Mouse (Mus musculus) liver, postnatal 0 days (tissue): ENCODE measurements at regions not wholly inside any gene's neighbourhood (a gene's known extent, or its start where the extent isn't known, plus 50 kb on each side); places are given as distances from the start of the nearest gene placed in this dataset.

Experiments
- ATAC-seq: fragments of 200-750 bp; cut with Nextera tagmentation; 2 replicates; pipeline ENCODE4 v1.8.0; 2017; ENCODE audit warnings: mild to moderate bottlenecking, moderate library complexity
- DNase-seq: peaks from one replicate; pipeline ENCODE4 v3.0.0-alpha.2; 2016
- H3K27ac ChIP-seq: fragments of 300-500 bp; sonication (generic); 2 replicates; pipeline ENCODE4 v1.5.1; 2014; ENCODE audit warnings: antibody characterized with exemption, moderate library complexity, mild to moderate bottlenecking, low read depth
- H3K27me3 ChIP-seq: fragments of 300-500 bp; sonication (generic); 2 replicates; pipeline ENCODE4 v1.6.1; 2014; ENCODE audit warnings: low read length, control low read depth, mixed read lengths; ENCODE audit not compliant: insufficient read depth
- H3K36me3 ChIP-seq: fragments of 300-500 bp; sonication (generic); replicated peaks from 2 replicates; pipeline ENCODE4 v1.6.1; 2014; ENCODE audit warnings: mild to moderate bottlenecking, control low read depth, low read length, moderate library complexity, mixed read lengths; ENCODE audit not compliant: insufficient read depth
- H3K4me1 ChIP-seq: fragments of 300-500 bp; sonication (generic); 2 replicates; pipeline ENCODE4 v1.6.1; 2014; ENCODE audit warnings: antibody characterized with exemption, mild to moderate bottlenecking, control low read depth; ENCODE audit not compliant: insufficient read depth
- H3K4me2 ChIP-seq: fragments of 300-500 bp; sonication (generic); 2 replicates; pipeline ENCODE4 v1.6.1; 2014; ENCODE audit warnings: low read depth, mild to moderate bottlenecking, low read length, moderate library complexity, mixed read lengths
- H3K4me3 ChIP-seq: fragments of 300-500 bp; sonication (generic); 2 replicates; pipeline ENCODE4 v1.5.1; 2014; ENCODE audit warnings: low read depth, low read length
- H3K9ac ChIP-seq: fragments of 300-500 bp; sonication (generic); replicated peaks from 2 replicates; pipeline ENCODE4 v1.6.1; 2014; ENCODE audit warnings: mild to moderate bottlenecking, moderate library complexity
- H3K9me3 ChIP-seq: fragments of 300-500 bp; sonication (generic); 2 replicates; pipeline ENCODE4 v1.6.1; 2016; ENCODE audit warnings: mild to moderate bottlenecking, control low read depth, low read length, mixed read lengths
- CTCF ChIP-seq: sonication (generic); IDR thresholded peaks from 2 replicates; pipeline ENCODE4 v1.5.1; 2016; ENCODE audit warnings: antibody characterized with exemption, low read depth
- EP300 ChIP-seq: IDR thresholded peaks from 2 replicates; pipeline ENCODE4 v1.6.1; 2016; ENCODE audit warnings: antibody characterized with exemption, low read depth, mild to moderate bottlenecking
- WGBS: fragments of 180-500 bp; shearing (Covaris S2); extraction: QIAGEN DNeasy Blood & Tissue Kit; methylation state at CpG from one replicate; pipeline ENCODE4 v1.1.7; 2014; ENCODE audit not compliant: insufficient replicate concordance; 5-methylcytosine and 5-hydroxymethylcytosine counted together

GRCm38 (mm10) chr8:127977746-127978145 lies 380.7 kb upstream of the Nrp1 start:
- ATAC-seq (no peak), DNase-seq (no peak)
- Histone ChIP-seq H3K9me3 (no peaks in the 10 kb centered on the region), H3K36me3 (no peaks in the 10 kb centered on the region), H3K27ac (no peak overlapping the region), H3K4me2 (no peak overlapping the region), H3K9ac (no peak overlapping the region), H3K27me3 (no peaks in the 10 kb centered on the region), H3K4me1 (no peaks in the 10 kb centered on the region), H3K4me3 (no peak overlapping the region)
- WGBS, result 58% methylated on average over 2 of the region's 2 CpGs
- TF ChIP-seq EP300 (no peak), CTCF (no peak)

GRCm38 (mm10) chr8:127979180-127980030 lies 379.0 kb upstream of the Nrp1 start:
- no peaks in the 10 kb centered on the region for H3K36me3 ChIP-seq
- no peak overlapping the region for H3K9ac ChIP-seq
- no peaks in the 10 kb centered on the region for H3K27me3 ChIP-seq
- no peak overlapping the region for H3K4me2 ChIP-seq
- TF ChIP-seq CTCF (no peak), EP300 (no peak)
- 56% methylated on average over 5 of the region's 5 CpGs for WGBS
- H3K27ac ChIP-seq, result no peak overlapping the region
- no peak overlapping the region for H3K4me3 ChIP-seq
- DNase-seq, result no peak
- no peaks in the 10 kb centered on the region for H3K4me1 ChIP-seq
- H3K9me3 ChIP-seq, result no peaks in the 10 kb centered on the region
- no peak for ATAC-seq

GRCm38 (mm10) chr8:127982165-127982564 lies 376.2 kb upstream of the Nrp1 start:
- TF ChIP-seq CTCF (no peak), EP300 (no peak)
- H3K27ac ChIP-seq, result no peak overlapping the region

GRCm38 (mm10) chr8:127985616-127986015 lies 372.8 kb upstream of the Nrp1 start:
- no peak overlapping the region for H3K9ac ChIP-seq
- no peak overlapping the region for H3K4me2 ChIP-seq
- H3K27me3 ChIP-seq, result no peaks in the 10 kb centered on the region
- H3K36me3 ChIP-seq, result no peaks in the 10 kb centered on the region
- ATAC-seq, result no peak
- no peaks in the 10 kb centered on the region for H3K9me3 ChIP-seq
- no peak overlapping the region for H3K4me3 ChIP-seq
- TF ChIP-seq CTCF (no peak), EP300 (no peak)
- DNase-seq, result no peak
- 79% methylated on average over 6 of the region's 6 CpGs for WGBS
- no peaks in the 10 kb centered on the region for H3K4me1 ChIP-seq
- no peak overlapping the region for H3K27ac ChIP-seq

More at GRCm38 (mm10) chr8:127982165-127982564, 376.2 kb upstream of the Nrp1 start:
- Histone ChIP-seq H3K9me3 (no peaks in the 10 kb centered on the region), H3K36me3 (no peaks in the 10 kb centered on the region), H3K27me3 (no peaks in the 10 kb centered on the region), H3K4me2 (no peak overlapping the region), H3K4me1 (no peaks in the 10 kb centered on the region), H3K9ac (no peak overlapping the region), H3K4me3 (no peak overlapping the region)
- ATAC-seq (no peak), DNase-seq (no peak)
- 63% methylated on average over 5 of the region's 5 CpGs for WGBS

GRCm38 (mm10) chr8:127988887-127989286 lies 369.5 kb upstream of the Nrp1 start:
- no peaks in the 10 kb centered on the region for H3K9me3 ChIP-seq
- no peak overlapping the region for H3K4me3 ChIP-seq
- H3K27me3 ChIP-seq, result no peaks in the 10 kb centered on the region
- no peak overlapping the region for H3K4me2 ChIP-seq
- WGBS, result 79% methylated on average over 1 of the region's 1 CpGs
- no peak overlapping the region for H3K27ac ChIP-seq
- no peaks in the 10 kb centered on the region for H3K36me3 ChIP-seq
- DNase-seq, result no peak
- H3K4me1 ChIP-seq, result no peaks in the 10 kb centered on the region
- TF ChIP-seq EP300 (no peak), CTCF (no peak)
- ATAC-seq, result no peak
- H3K9ac ChIP-seq, result no peak overlapping the region

- Histone ChIP-seq H3K4me2 (no peak overlapping the region), H3K27ac (no peak overlapping the region), H3K4me3 (no peak overlapping the region), H3K9me3 (no peaks in the 10 kb centered on the region), H3K4me1 (no peaks in the 10 kb centered on the region), H3K36me3 (no peaks in the 10 kb centered on the region), H3K27me3 (no peaks in the 10 kb centered on the region), H3K9ac (no peak overlapping the region)
- ATAC-seq (no peak), DNase-seq (no peak)
- WGBS, result 92% methylated on average over 1 of the region's 1 CpGs
- TF ChIP-seq CTCF, result no peak
- no peak for TF ChIP-seq EP300
Measured at GRCm38 (mm10) chr8:127994898-127995297, 363.5 kb upstream of the Nrp1 start.
